Mouse (Mus musculus): ENCODE data around the gene Sap30l. TPM values are rescaled to one million over a fixed set of nuclear protein-coding genes. Genes with fewer than 3 reads are reported as not detected.

Sap30l gene
- polyA plus RNA-seq, 1 experiment, result 16.5 TPM

DNA sequence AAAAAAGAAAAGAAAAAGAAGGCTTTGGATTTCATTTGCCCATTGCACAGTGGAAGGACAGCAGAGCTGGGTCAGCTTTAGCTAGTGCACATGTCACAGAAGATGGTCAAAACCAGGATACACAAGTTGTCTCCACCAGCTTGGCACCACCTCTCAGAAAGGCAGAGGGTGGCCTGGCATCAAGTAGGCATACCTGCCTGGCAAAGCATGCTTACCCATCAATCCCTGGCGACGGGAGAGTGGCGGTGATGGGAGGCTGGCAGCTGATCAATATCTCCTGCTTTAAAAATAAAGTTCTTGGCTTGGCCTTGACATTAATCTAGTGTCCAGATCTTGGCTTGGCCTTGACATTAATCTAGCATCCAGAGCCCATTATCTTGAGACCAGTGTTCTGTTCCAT lies 24.9 kb upstream of the Sap30l start:
- no peaks in the 10 kb centered on the region for H3K4me1 ChIP-seq (ENCODE audit: control insufficient read depth, insufficient read depth, insufficient read length)
- no peaks in the 10 kb centered on the region for H3K27me3 ChIP-seq (ENCODE audit: control insufficient read depth, insufficient read depth, low read length)
- H3K36me3 ChIP-seq (ENCODE audit: control insufficient read depth, insufficient read depth, low read length), result peaks cover 14% of the 10 kb centered on the region
- WGBS, result 93% methylated on average over 3 of the region's 3 CpGs
- no peak overlapping the region for H3K4me3 ChIP-seq (ENCODE audit: extremely low read depth, insufficient read depth, insufficient read length)
- no peak for TF ChIP-seq POLR2A (IDR thresholded peaks at IDR 0.05; ENCODE audit: low read depth, low read length)
- no peak for TF ChIP-seq CTCF (IDR thresholded peaks at IDR 0.05; ENCODE audit: extremely low read depth, insufficient read depth, insufficient read length, insufficient replicate concordance)
- no peak overlapping the region for H3K27ac ChIP-seq (ENCODE audit: insufficient read depth, low read length)
- DNase-seq (ENCODE audit: low read depth in 1 of 2, low spot score in 2 of 2), result no peak

DNA sequence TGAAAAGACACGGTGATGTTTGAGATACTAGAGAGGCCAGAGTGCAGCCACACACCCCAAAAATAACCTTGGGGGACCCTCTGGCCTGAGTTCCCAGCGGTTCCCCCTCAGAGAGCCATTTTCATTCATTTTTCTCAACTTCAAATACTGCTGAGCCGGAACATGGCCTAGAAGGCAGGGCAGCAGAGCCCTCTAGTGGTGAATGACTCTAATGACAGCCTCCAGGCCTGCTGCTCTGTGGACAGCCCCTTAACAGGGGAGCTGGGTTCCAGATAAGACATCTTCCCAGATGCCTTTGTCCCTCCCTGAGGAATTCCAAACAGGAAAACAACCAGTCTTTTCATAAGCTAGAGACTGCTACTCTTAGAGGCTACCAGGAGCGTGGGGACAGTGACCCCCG lies 23.1 kb upstream of the Sap30l start:
- Histone ChIP-seq H3K27me3 (ENCODE audit: control insufficient read depth, insufficient read depth, low read length) (no peaks in the 10 kb centered on the region), H3K4me1 (ENCODE audit: control insufficient read depth, insufficient read depth, insufficient read length) (no peaks in the 10 kb centered on the region), H3K27ac (ENCODE audit: insufficient read depth, low read length) (no peak overlapping the region), H3K4me3 (ENCODE audit: extremely low read depth, insufficient read depth, insufficient read length) (no peak overlapping the region), H3K36me3 (ENCODE audit: control insufficient read depth, insufficient read depth, low read length) (peaks cover 11% of the 10 kb centered on the region)
- WGBS, result 48% methylated on average over 5 of the region's 5 CpGs
- DNase-seq (ENCODE audit: low read depth in 1 of 2, low spot score in 2 of 2), result peak; percentile 32 to 35
- TF ChIP-seq POLR2A (IDR thresholded peaks at IDR 0.05; ENCODE audit: low read depth, low read length) (no peak), CTCF (IDR thresholded peaks at IDR 0.05; ENCODE audit: extremely low read depth, insufficient read depth, insufficient read length, insufficient replicate concordance) (peak; percentile 88; the same call in 1 of the 2 replicates)

DNA sequence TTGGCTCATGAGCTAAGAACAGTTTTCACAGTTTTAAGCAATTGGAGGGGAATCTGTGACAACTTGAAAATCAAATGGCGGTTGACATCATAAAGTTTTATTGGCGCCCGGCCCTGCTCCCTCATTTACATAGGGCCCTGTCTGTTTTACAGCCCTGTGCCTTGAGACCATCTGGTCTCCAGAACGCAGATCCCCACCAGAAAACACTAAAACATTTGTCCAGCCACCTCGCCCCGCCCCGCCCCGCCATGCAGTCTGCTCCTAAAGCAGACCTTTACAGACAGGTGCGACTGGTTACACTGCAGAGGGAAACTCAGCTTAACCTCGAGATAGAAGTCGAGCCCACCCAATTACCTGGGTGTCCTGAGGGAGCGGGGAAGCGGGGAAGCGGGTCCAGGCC lies 21.6 kb upstream of the Sap30l start:
- H3K4me3 ChIP-seq (ENCODE audit: extremely low read depth, insufficient read depth, insufficient read length), result no peak overlapping the region
- no peaks in the 10 kb centered on the region for H3K27me3 ChIP-seq (ENCODE audit: control insufficient read depth, insufficient read depth, low read length)
- 90% methylated on average over 14 of the region's 14 CpGs for WGBS
- peaks cover 11% of the 10 kb centered on the region for H3K36me3 ChIP-seq (ENCODE audit: control insufficient read depth, insufficient read depth, low read length)
- H3K4me1 ChIP-seq (ENCODE audit: control insufficient read depth, insufficient read depth, insufficient read length), result no peaks in the 10 kb centered on the region
- H3K27ac ChIP-seq (ENCODE audit: insufficient read depth, low read length), result no peak overlapping the region
- DNase-seq (ENCODE audit: low read depth in 1 of 2, low spot score in 2 of 2), result no peak
- TF ChIP-seq POLR2A (IDR thresholded peaks at IDR 0.05; ENCODE audit: low read depth, low read length) (no peak), CTCF (IDR thresholded peaks at IDR 0.05; ENCODE audit: extremely low read depth, insufficient read depth, insufficient read length, insufficient replicate concordance) (no peak)

DNA sequence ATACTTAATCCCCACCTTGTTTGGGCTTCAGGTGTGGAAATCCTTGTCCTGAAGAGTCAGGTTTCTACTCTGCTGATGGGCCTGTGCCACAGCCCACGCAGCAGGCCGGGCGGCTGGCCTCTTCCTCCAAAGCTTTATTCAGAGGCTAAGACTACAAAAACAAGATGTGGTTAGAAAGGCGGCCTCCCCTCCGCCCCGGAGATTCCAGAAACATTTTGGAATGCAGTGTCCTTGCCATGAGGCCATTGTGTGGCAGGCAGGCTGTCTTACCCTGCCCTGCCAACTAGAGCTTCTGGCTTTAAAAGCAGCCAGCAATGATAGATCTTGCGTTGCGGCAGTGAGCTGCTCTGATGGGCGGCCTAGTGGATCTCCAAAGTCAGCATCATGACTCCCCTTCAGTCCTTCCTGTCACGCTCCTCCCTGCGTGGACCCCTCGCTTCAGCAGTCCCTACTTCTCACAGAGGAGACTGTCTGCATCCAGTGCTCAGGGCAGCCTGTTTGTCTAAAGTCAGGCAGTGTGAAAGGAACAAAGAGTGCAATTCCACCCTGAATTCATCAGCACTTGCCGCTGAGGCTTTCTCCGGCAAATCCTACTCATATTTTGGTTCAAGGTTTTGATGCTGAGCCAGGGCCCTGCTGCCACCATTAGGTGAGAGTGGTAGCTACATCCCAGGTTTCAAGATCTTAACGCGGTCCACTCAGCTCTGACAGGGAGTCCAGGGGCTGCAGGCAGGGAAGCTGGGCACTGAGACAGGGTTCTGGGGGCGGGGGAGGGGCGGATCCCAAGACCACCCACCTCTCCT lies 14.6 kb upstream of the Sap30l start:
- no peak overlapping the region for H3K27ac ChIP-seq (ENCODE audit: insufficient read depth, low read length)
- no peaks in the 10 kb centered on the region for H3K27me3 ChIP-seq (ENCODE audit: control insufficient read depth, insufficient read depth, low read length)
- no peaks in the 10 kb centered on the region for H3K4me1 ChIP-seq (ENCODE audit: control insufficient read depth, insufficient read depth, insufficient read length)
- no peak for DNase-seq (ENCODE audit: low read depth in 1 of 2, low spot score in 2 of 2)
- H3K36me3 ChIP-seq (ENCODE audit: control insufficient read depth, insufficient read depth, low read length), result peaks cover 10% of the 10 kb centered on the region
- no peak overlapping the region for H3K4me3 ChIP-seq (ENCODE audit: extremely low read depth, insufficient read depth, insufficient read length)
- WGBS, result 85% methylated on average over 18 of the region's 18 CpGs
- no peak for TF ChIP-seq POLR2A (IDR thresholded peaks at IDR 0.05; ENCODE audit: low read depth, low read length)
- no peak for TF ChIP-seq CTCF (IDR thresholded peaks at IDR 0.05; ENCODE audit: extremely low read depth, insufficient read depth, insufficient read length, insufficient replicate concordance)

DNA sequence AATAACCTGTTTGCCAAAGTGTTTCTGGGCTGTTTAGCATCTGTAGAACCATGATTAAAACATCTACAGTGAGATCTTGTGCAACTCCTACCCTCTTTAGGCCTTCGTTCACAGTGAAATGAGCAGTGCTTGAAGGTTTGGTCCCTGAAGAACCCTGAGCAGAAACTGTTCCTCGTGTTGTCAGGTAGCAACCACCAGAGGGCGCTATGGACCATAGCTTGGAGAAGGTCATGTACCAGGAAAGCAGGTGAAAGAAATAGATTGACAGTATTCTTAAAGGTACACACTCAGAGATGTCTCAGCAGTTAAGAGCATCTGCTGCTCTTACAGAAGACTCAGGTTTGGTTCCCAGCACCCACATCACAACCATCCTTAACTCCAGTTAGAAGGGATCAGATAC lies 13.5 kb upstream of the Sap30l start:
- Histone ChIP-seq H3K4me3 (ENCODE audit: extremely low read depth, insufficient read depth, insufficient read length) (no peak overlapping the region), H3K27ac (ENCODE audit: insufficient read depth, low read length) (no peak overlapping the region), H3K4me1 (ENCODE audit: control insufficient read depth, insufficient read depth, insufficient read length) (no peaks in the 10 kb centered on the region), H3K36me3 (ENCODE audit: control insufficient read depth, insufficient read depth, low read length) (peaks cover 6% of the 10 kb centered on the region), H3K27me3 (ENCODE audit: control insufficient read depth, insufficient read depth, low read length) (no peaks in the 10 kb centered on the region)
- peak; percentile 79; the same call in 1 of the 2 replicates for TF ChIP-seq CTCF (IDR thresholded peaks at IDR 0.05; ENCODE audit: extremely low read depth, insufficient read depth, insufficient read length, insufficient replicate concordance)
- TF ChIP-seq POLR2A (IDR thresholded peaks at IDR 0.05; ENCODE audit: low read depth, low read length), result no peak
- WGBS, result 31% methylated on average over 3 of the region's 3 CpGs
- peak; percentile 40 to 66 for DNase-seq (ENCODE audit: low read depth in 1 of 2, low spot score in 2 of 2)

DNA sequence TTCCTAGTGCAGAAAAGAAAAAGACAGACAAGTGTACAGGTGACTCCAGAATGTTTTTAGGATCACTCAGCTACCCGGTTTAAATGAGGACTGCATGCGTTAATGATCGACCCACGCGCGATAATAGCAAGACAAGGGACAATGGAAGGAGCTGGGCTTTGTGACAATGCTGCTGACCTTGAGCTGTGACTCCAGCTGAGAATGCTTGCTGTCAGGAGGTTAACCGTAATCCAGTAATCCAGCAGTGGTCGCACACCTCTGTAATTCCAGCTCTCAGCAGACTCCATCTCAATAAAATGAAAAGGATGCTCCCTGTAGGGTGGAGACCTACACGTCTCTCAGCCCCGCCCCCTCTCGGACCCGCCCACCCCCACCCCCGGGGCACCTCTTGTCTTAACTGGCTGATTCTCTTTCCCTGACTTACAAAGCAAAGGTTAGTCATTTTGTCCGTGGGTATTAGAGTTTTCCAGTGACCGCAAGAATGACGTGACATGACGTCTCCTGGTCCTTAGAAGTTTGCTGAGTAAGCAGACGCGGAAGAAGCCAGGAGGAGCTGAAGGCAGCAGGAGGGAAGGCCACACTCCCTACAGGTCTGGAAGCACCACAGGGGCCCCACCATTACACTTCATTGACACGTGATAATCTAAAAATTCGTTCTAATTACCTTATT lies 10.4 kb upstream of the Sap30l start:
- H3K4me3 ChIP-seq (ENCODE audit: extremely low read depth, insufficient read depth, insufficient read length), result no peak overlapping the region
- H3K27ac ChIP-seq (ENCODE audit: insufficient read depth, low read length), result no peak overlapping the region
- no peak for TF ChIP-seq POLR2A (IDR thresholded peaks at IDR 0.05; ENCODE audit: low read depth, low read length)
- no peak for TF ChIP-seq CTCF (IDR thresholded peaks at IDR 0.05; ENCODE audit: extremely low read depth, insufficient read depth, insufficient read length, insufficient replicate concordance)
- H3K27me3 ChIP-seq (ENCODE audit: control insufficient read depth, insufficient read depth, low read length), result no peaks in the 10 kb centered on the region
- WGBS, result 36% methylated on average over 21 of the region's 21 CpGs
- H3K36me3 ChIP-seq (ENCODE audit: control insufficient read depth, insufficient read depth, low read length), result no peaks in the 10 kb centered on the region
- H3K4me1 ChIP-seq (ENCODE audit: control insufficient read depth, insufficient read depth, insufficient read length), result no peaks in the 10 kb centered on the region
- DNase-seq (ENCODE audit: low read depth in 1 of 2, low spot score in 2 of 2), result no peak

DNA sequence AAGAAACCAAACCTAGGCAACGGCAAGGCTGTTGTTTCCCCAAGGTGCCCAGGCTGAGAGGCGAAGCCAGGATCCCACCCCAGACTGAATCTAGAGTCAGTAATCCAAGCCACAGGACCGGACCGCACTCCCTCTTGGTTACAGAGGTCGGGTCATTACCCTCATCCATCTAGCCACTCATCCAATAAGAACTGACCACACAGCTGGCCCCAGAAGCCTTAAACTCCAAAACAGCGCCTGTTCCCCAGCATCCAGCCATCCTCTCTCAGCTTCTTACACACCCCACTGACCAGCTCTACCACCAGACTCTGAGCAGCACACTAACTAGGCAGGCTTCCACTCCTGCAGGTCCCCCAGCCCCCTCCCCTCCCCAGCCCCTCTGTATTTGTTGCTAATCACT lies 6.4 kb upstream of the Sap30l start:
- WGBS, result 85% methylated on average over 6 of the region's 6 CpGs
- Histone ChIP-seq H3K27me3 (ENCODE audit: control insufficient read depth, insufficient read depth, low read length) (no peaks in the 10 kb centered on the region), H3K4me3 (ENCODE audit: extremely low read depth, insufficient read depth, insufficient read length) (no peak overlapping the region), H3K27ac (ENCODE audit: insufficient read depth, low read length) (no peak overlapping the region), H3K4me1 (ENCODE audit: control insufficient read depth, insufficient read depth, insufficient read length) (no peaks in the 10 kb centered on the region), H3K36me3 (ENCODE audit: control insufficient read depth, insufficient read depth, low read length) (no peaks in the 10 kb centered on the region)
- no peak for DNase-seq (ENCODE audit: low read depth in 1 of 2, low spot score in 2 of 2)
- no peak for TF ChIP-seq CTCF (IDR thresholded peaks at IDR 0.05; ENCODE audit: extremely low read depth, insufficient read depth, insufficient read length, insufficient replicate concordance)
- TF ChIP-seq POLR2A (IDR thresholded peaks at IDR 0.05; ENCODE audit: low read depth, low read length), result no peak
